Mouse (Mus musculus) central nervous system, embryonic 11.5 days (tissue): Measurements from ENCODE around the gene Tac4. TPM values are rescaled to one million over a fixed set of nuclear protein-coding genes. Genes with fewer than 3 reads are reported as not detected.

Experiments used
- polyA plus RNA-seq: library from polyadenylated mRNA; depleted of rRNA; stranded (reverse); fragments of >200 nt; gene quantifications from 2 replicates; pipeline ENCODE4 v1.2.3, GENCODE M21; 2012; rRNA removed

Tac4 gene
- polyA plus RNA-seq, result 0.05 TPM in 1 of 2 replicates, not detected in the other

GRCm38 (mm10) chr11:95261178-95261751 is at the start of gene Tac4:
Gene Tac4, plus strand, starts transcription at chr11:95261529.

GRCm38 (mm10) chr11:95310007-95310647 is 48.8 kb downstream of the Tac4 start, which contains the start of gene Kat7:
Gene Kat7, minus strand, starts transcription at chr11:95310246.

Other genes with a start within 250 kb of the Tac4 start
- gene Pdk2, start 220.2 kb upstream of the Tac4 start, polyA plus RNA-seq, result 6.2 and 13.6 TPM in 2 replicates
- 6.0 and 9.3 TPM in 2 replicates for gene Itga3, start 184.7 kb upstream of the Tac4 start, polyA plus RNA-seq
- gene Dlx3, start 141.4 kb upstream of the Tac4 start, polyA plus RNA-seq, result 0.54 and 2.3 TPM in 2 replicates
- gene Dlx4, start 115.3 kb upstream of the Tac4 start, polyA plus RNA-seq, result 0.53 TPM in 1 of 2 replicates, not detected in the other
- gene Kat7, start 48.7 kb downstream of the Tac4 start, polyA plus RNA-seq, result 36.7 and 51.5 TPM in 2 replicates
- 15.8 and 27.7 TPM in 2 replicates for gene Fam117a, start 75.5 kb downstream of the Tac4 start, polyA plus RNA-seq
- 62.2 and 106 TPM in 2 replicates for gene Slc35b1, start 123.2 kb downstream of the Tac4 start, polyA plus RNA-seq
- gene Spop, start 152.6 kb downstream of the Tac4 start, polyA plus RNA-seq, result 55.1 and 57.3 TPM in 2 replicates